Mouse (Mus musculus) limb, embryonic 11.5 days (tissue): Measurements from ENCODE around the gene Grap. TPM values are rescaled to one million over a fixed set of nuclear protein-coding genes. Genes with fewer than 3 reads are reported as not detected.

ENCODE experiments used
- ATAC-seq: fragments of 200-750 bp; cut with Nextera tagmentation; 2 replicates; pipeline ENCODE4 v1.8.0; 2017; ENCODE audit warnings: low read depth; ENCODE audit not compliant: insufficient number of reproducible peaks, low FRiP score, low TSS enrichment
- DNase-seq: peaks from one replicate; pipeline ENCODE4 v3.0.0-alpha.2; 2015; ENCODE audit warnings: low spot score
- H3K27ac ChIP-seq: fragments of 300-500 bp; sonication (generic); replicated peaks from 2 replicates; pipeline ENCODE4 v1.5.1; 2014; ENCODE audit warnings: low read depth, mild to moderate bottlenecking, low read length
- H3K27me3 ChIP-seq: fragments of 300-500 bp; sonication (generic); 2 replicates; pipeline ENCODE4 v1.6.1; 2014; ENCODE audit warnings: mild to moderate bottlenecking, low read length, mixed read lengths; ENCODE audit not compliant: control insufficient read depth, insufficient read depth
- H3K36me3 ChIP-seq: fragments of 300-500 bp; sonication (generic); 2 replicates; pipeline ENCODE4 v1.6.1; 2014; ENCODE audit warnings: mild to moderate bottlenecking, low read length, moderate library complexity, mixed read lengths; ENCODE audit not compliant: control insufficient read depth, insufficient read depth
- H3K4me1 ChIP-seq: fragments of 300-500 bp; sonication (generic); 2 replicates; pipeline ENCODE4 v1.6.1; 2014; ENCODE audit warnings: low read length, mixed read lengths; ENCODE audit not compliant: control insufficient read depth, insufficient read depth
- H3K4me2 ChIP-seq: fragments of 300-500 bp; sonication (generic); 2 replicates; pipeline ENCODE4 v1.6.1; 2014; ENCODE audit warnings: low read depth, mild to moderate bottlenecking, moderate library complexity; ENCODE audit not compliant: severe bottlenecking
- H3K4me3 ChIP-seq: fragments of 300-500 bp; sonication (generic); 2 replicates; pipeline ENCODE4 v1.5.1; 2014; ENCODE audit warnings: low read depth, low read length
- H3K9ac ChIP-seq: fragments of 300-500 bp; sonication (generic); 2 replicates; pipeline ENCODE4 v1.6.1; 2014; ENCODE audit warnings: mild to moderate bottlenecking, low read length
- H3K9me3 ChIP-seq: fragments of 300-500 bp; sonication (generic); 2 replicates; pipeline ENCODE4 v1.6.1; 2016; ENCODE audit warnings: low read length; ENCODE audit not compliant: control insufficient read depth
- WGBS: fragments of 180-500 bp; shearing (Covaris S2); extraction: QIAGEN DNeasy Blood & Tissue Kit; methylation state at CpG from one replicate; pipeline ENCODE4 v1.1.7; 2014; 5-methylcytosine and 5-hydroxymethylcytosine counted together
- polyA plus RNA-seq: library from polyadenylated mRNA; unstranded; fragments of >200 nt; fragmentation: Nextera tagmentation; extraction: Ambion mirVana; gene quantifications from 2 replicates; pipeline ENCODE4 v1.2.1, GENCODE M21; 2014

Grap gene
- polyA plus RNA-seq, 1 experiment from 2014 or later: 5.2 TPM

GRCm38 (mm10) chr11:61675332-61675731, 22.3 kb downstream of the Grap start:
- Histone ChIP-seq H3K36me3 (no peaks in the 10 kb centered on the region), H3K9ac (no peak overlapping the region), H3K4me2 (no peak overlapping the region), H3K27me3 (no peaks in the 10 kb centered on the region), H3K27ac (peak overlapping the region; percentile 9; the same call in 1 of the 2 replicates), H3K9me3 (no peaks in the 10 kb centered on the region), H3K4me3 (no peak overlapping the region), H3K4me1 (peaks cover 22% of the 10 kb centered on the region)
- 21% methylated on average over 2 of the region's 2 CpGs for WGBS
- peak; percentile 31 for DNase-seq
- no peak for ATAC-seq

GRCm38 (mm10) chr11:61676216-61676854, 23.3 kb downstream of the Grap start:
- Histone ChIP-seq H3K27ac (peak overlapping the region; percentile 24), H3K27me3 (no peaks in the 10 kb centered on the region), H3K4me3 (no peak overlapping the region), H3K9me3 (no peaks in the 10 kb centered on the region), H3K36me3 (no peaks in the 10 kb centered on the region), H3K4me1 (peaks cover 22% of the 10 kb centered on the region), H3K9ac (no peak overlapping the region), H3K4me2 (no peak overlapping the region)
- DNase-seq: peak; percentile 70
- WGBS: 21% methylated on average over 7 of the region's 7 CpGs
- ATAC-seq: no peak

- Histone ChIP-seq H3K36me3 (no peaks in the 10 kb centered on the region), H3K4me3 (no peak overlapping the region), H3K27ac (no peak overlapping the region), H3K27me3 (no peaks in the 10 kb centered on the region), H3K4me1 (peaks cover 22% of the 10 kb centered on the region), H3K9me3 (no peaks in the 10 kb centered on the region), H3K4me2 (no peak overlapping the region), H3K9ac (no peak overlapping the region)
- 94% methylated on average over 4 of the region's 4 CpGs for WGBS
- ATAC-seq: no peak
- no peak for DNase-seq
Measured at GRCm38 (mm10) chr11:61677709-61678108, 24.6 kb downstream of the Grap start.

- 67% methylated on average over 4 of the region's 4 CpGs for WGBS
- H3K9me3 ChIP-seq: no peaks in the 10 kb centered on the region
- H3K9ac ChIP-seq: no peak overlapping the region
- H3K27ac ChIP-seq: no peak overlapping the region
- DNase-seq (no peak), ATAC-seq (no peak)
- H3K27me3 ChIP-seq: peaks cover 5% of the 10 kb centered on the region; the same call in 1 of the 2 replicates
- H3K4me3 ChIP-seq: no peak overlapping the region
- H3K4me1 ChIP-seq: peaks cover 25% of the 10 kb centered on the region
- H3K36me3 ChIP-seq: no peaks in the 10 kb centered on the region
- no peak overlapping the region for H3K4me2 ChIP-seq
Measured at GRCm38 (mm10) chr11:61679091-61679866, 26.2 kb downstream of the Grap start.

GRCm38 (mm10) chr11:61683907-61684731, 31.1 kb downstream of the Grap start, which contains the start of gene Fam83g:
Gene Fam83g, plus strand, starts transcription at chr11:61684091.
- WGBS: 2% methylated on average over 76 of the region's 76 CpGs
- DNase-seq: peak; percentile 81
- Histone ChIP-seq H3K9me3 (no peaks in the 10 kb centered on the region), H3K27me3 (peaks cover 14% of the 10 kb centered on the region), H3K4me1 (peaks cover 4% of the 10 kb centered on the region; the same call in 1 of the 2 replicates), H3K4me2 (peak within 1 kb of the TSS; percentile 70), H3K27ac (no peak within 1 kb of the TSS), H3K36me3 (no peaks in the 10 kb centered on the region), H3K9ac (peak within 1 kb of the TSS; percentile 48; the same call in 1 of the 2 replicates), H3K4me3 (peak within 1 kb of the TSS; percentile 39)
- ATAC-seq: peak; percentile 45; the same call in 1 of the 2 replicates

- Histone ChIP-seq H3K36me3 (no peaks in the 10 kb centered on the region), H3K27me3 (peaks cover 14% of the 10 kb centered on the region), H3K4me3 (peak overlapping the region; percentile 39; the same call in 1 of the 2 replicates), H3K4me2 (peak overlapping the region; percentile 70), H3K9me3 (no peaks in the 10 kb centered on the region), H3K9ac (no peak overlapping the region; the same call in none of the 2 replicates), H3K27ac (no peak overlapping the region), H3K4me1 (peaks cover 4% of the 10 kb centered on the region; the same call in 1 of the 2 replicates)
- DNase-seq (no peak), ATAC-seq (no peak)
- 74% methylated on average over 8 of the region's 8 CpGs for WGBS
Measured at GRCm38 (mm10) chr11:61685119-61685725, 32.2 kb downstream of the Grap start.

GRCm38 (mm10) chr11:61686141-61686540, 33.1 kb downstream of the Grap start:
- no peak overlapping the region for H3K27ac ChIP-seq
- WGBS: 52% methylated on average over 2 of the region's 2 CpGs
- ATAC-seq: no peak
- no peak for DNase-seq
- no peaks in the 10 kb centered on the region for H3K9me3 ChIP-seq
- no peaks in the 10 kb centered on the region for H3K36me3 ChIP-seq
- H3K4me1 ChIP-seq: peaks cover 4% of the 10 kb centered on the region; the same call in 1 of the 2 replicates
- no peak overlapping the region for H3K4me2 ChIP-seq
- no peak overlapping the region for H3K9ac ChIP-seq
- no peak overlapping the region for H3K4me3 ChIP-seq
- peaks cover 14% of the 10 kb centered on the region for H3K27me3 ChIP-seq
